Mouse (Mus musculus) gastrocnemius, postnatal 14 days (tissue): ENCODE measurements around the gene Ofd1. TPM values are rescaled to one million over a fixed set of nuclear protein-coding genes. Genes with fewer than 3 reads are reported as not detected.
A peak's percentile ranks its signal among the peaks of the same experiment; 100 is the strongest.

ENCODE experiments used
- DNase-seq: peaks from one replicate; pipeline ENCODE4 v3.0.0; 2021; ENCODE audit warnings: mixed read lengths
- intact Hi-C: fragments of 180-260 bp; cut with DNase I; formaldehyde crosslinking; loops from one replicate; pipeline ENCODE4 v1.15.1; 2025; ENCODE audit warnings: low total_unique reads
- total RNA-seq, 2 experiments: library from RNA; stranded (reverse); gene quantifications; 2 replicates each; pipeline ENCODE4 v1.2.3; 2021

Ofd1 gene
- total RNA-seq, 2 experiments from 2014 or later = 4.7 to 6.0 TPM

DNA sequence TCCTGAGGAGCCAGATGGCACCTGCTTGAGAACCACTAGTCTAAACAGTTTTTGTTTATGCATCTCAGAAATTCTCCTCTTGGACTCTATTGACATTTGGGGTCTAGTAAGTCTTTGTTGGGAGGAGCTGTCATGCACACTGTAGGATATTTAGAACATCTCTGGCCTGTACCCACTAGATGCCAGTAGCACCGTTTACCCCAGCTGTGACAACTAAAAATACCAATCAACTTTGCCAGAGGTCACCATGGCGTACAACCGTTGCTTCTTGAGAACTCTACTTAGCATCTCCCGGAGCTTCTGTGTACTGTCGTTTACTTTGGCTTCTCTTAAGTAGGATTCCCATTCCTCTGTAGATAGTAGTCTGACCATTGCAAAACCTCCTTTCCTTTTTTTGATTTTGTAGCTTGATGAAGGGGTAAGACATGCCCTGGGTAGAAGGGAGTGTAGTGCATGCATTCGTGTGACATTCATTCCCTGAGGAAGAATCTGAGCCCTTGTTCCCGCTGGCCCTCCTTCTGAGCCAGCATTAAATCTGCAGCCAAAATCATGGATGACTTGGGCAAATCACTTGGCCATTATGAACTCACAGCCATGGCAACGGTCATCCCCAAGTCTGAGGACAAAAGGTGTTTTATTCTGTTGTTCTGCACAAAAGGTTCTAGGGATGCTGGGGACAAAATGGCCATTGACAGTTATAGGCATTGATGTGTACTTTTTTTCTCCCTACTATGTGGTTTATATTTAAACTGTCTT is 74.9 kb downstream of the Ofd1 start:
- intact Hi-C loops = no loop called here
- no peak for DNase-seq

GRCm38 (mm10) chrX:166360455-166360854 is 80.0 kb downstream of the Ofd1 start:
- no peak for DNase-seq
- intact Hi-C loops = no loop called here

DNA sequence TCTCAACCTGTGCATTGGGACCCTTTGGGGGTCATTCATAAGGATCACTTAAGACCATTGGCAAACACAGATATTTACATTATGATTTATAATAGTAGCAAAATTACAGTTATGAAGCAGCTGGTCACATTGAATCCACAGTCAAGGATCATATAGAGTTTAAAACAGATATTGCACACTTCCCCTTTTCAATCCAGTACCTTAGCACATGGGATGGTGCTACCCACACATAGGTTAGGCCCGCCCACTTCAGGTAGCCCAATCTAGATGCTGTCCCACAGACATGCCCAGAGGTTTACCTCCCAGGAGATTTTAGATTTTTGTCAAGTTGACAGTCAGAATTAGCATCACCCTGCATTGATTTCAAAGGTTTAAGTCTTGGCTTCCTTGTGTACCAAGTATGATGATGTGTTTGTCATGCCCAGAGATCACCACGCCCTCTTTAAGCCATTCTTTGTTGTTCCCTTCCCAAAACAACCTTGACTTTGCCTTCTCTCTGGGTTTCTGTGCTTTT is 80.5 kb downstream of the Ofd1 start:
- intact Hi-C loops = no loop called here
- no peak for DNase-seq

DNA sequence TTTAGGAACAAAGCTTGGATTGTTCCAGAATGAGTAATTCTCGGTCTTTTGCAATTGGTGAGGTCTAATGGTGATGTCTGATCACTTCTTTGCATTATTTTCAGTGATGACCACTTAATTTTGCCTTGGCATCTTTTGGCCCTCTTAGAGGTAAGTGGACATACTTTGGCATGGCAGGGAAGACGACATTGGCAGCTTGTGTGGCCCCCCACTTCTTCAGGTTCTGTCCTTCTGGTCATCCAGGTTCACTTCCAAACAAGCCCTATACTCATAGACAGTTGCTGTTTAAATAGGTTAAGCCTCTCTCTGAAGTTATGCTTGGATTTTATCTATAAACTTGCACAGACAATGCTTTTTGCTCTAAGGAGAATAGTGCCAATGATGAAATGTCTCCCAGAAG is 81.5 kb downstream of the Ofd1 start:
- intact Hi-C loops = no loop called here

GRCm38 (mm10) chrX:166356276-166356675 is 84.2 kb downstream of the Ofd1 start:
- intact Hi-C loops = no loop called here
- DNase-seq = no peak

More for the DNA sequence above, 81.5 kb downstream of the Ofd1 start:
- DNase-seq = no peak

GRCm38 (mm10) chrX:166354913-166355312 is 85.6 kb downstream of the Ofd1 start:
- DNase-seq = no peak
- intact Hi-C loops = no loop called here

GRCm38 (mm10) chrX:166353412-166353811 is 87.1 kb downstream of the Ofd1 start:
- intact Hi-C loops = no loop called here
- no peak for DNase-seq

DNA sequence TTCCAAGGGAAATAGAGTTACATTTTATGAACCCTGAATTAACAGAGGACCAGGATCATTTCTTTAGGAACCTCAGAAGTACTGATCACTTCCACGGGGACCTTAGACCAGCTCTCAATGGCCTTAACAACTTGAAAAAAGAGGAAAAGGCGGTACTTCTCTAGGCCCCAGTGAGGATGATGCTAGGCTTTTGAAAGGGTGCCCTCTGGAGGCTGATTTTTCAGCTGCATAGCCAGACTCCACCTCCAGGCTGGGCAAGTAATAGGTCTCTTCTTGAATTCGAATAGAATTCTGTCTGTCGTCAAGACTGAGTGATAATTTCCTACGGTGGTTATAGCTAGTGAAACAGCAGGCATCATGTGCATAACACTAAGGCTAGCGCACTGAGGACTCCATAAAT is 88.7 kb downstream of the Ofd1 start:
- DNase-seq = peak; percentile 32
- intact Hi-C loops = no loop called here

DNA sequence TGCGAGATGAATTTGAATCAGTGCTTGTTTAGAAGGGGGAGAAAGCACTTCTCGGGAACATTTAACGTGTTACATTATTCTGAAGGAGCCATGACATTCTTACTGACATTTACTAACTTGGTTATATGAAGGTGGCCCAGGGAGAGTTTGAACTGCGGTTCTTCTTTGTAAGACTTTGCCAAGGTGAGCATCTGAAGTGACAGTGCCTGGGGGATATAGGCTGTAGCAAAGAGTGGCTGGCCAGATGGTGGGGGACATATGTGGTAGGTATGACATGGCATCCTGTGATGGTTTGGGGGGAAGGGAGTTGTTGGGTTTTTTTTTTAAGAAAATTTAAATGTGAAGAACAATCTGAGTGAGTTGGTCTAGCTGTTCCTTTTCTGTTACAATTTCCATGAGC is 91.9 kb downstream of the Ofd1 start:
- intact Hi-C loops = no loop called here
- no peak for DNase-seq

GRCm38 (mm10) chrX:166348086-166348485 is 92.4 kb downstream of the Ofd1 start:
- intact Hi-C loops = no loop called here

GRCm38 (mm10) chrX:166344228-166345015 is 96.1 kb downstream of the Ofd1 start:
- intact Hi-C loops = no loop called here
- DNase-seq = no peak

More at GRCm38 (mm10) chrX:166348086-166348485, 92.4 kb downstream of the Ofd1 start:
- no peak for DNase-seq

- intact Hi-C loops = no loop called here
- no peak for DNase-seq
Measured at GRCm38 (mm10) chrX:166341795-166342194, 98.7 kb downstream of the Ofd1 start.

Other genes with a start within 250 kb of the Ofd1 start
- 10 to 100 TPM in 1 of 2 experiments, 1 to 10 TPM in 1; 5.4 to 10.4 TPM for gene Gpm6b, start 201.8 kb downstream of the Ofd1 start, total RNA-seq
- 10 to 100 TPM; 17.6 to 18.1 TPM for gene Trappc2, start 130 bp downstream of the Ofd1 start, total RNA-seq
- gene Rab9, start 39.2 kb upstream of the Ofd1 start, total RNA-seq = 10 to 100 TPM; 17.4 to 22.2 TPM
- gene Tceanc, start 77.9 kb upstream of the Ofd1 start, total RNA-seq = 1 to 10 TPM; 3.3 to 4.3 TPM
- 1 to 10 TPM; 4.9 to 5.7 TPM for gene Egfl6, start 145.0 kb upstream of the Ofd1 start, total RNA-seq